Mouse (Mus musculus): Measurements from ENCODE around the gene Exoc6b. TPM values are rescaled to one million over a fixed set of nuclear protein-coding genes. Genes with fewer than 3 reads are reported as not detected.
"Not testable (repeated sequence)": the region's sequence is repeated elsewhere in the genome, so short reads cannot be mapped to it uniquely, and the experiment has no call there.

The Exoc6b gene
- polyA plus RNA-seq, 1 experiment from 2014 or later: 2.0 TPM

DNA sequence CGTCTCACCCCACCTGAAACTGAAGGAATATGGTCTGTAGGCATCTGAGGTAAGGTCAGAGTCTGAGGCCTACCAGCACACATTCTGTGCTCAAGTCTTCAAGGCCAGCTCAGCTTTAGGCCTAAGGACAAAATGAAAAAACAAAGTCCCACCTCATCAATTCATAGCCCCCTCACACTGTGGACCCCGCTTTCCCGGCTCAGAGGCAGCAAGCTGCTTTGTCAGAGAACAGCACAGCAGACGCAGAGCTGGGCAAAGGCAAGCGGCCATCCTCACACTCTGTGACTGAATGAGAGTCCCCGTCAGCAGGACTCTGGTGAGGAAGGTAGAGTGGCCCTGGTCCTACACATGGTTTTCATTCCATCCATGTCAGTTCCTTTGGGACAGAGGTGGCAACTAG is 450.1 kb downstream of the Exoc6b start:
- 90% methylated on average over 6 of the region's 6 CpGs for WGBS (ENCODE audit: insufficient replicate concordance)
- TF ChIP-seq EP300 (IDR thresholded peaks at IDR 0.05; ENCODE audit: low read depth): no peak
- no peak for TF ChIP-seq CTCF (IDR thresholded peaks at IDR 0.05; ENCODE audit: low read depth)
- DNase-seq (no peak), ATAC-seq (no peak)
- Histone ChIP-seq H3K4me1 (ENCODE audit: insufficient read depth) (no peaks in the 10 kb centered on the region), H3K4me2 (ENCODE audit: low read depth, low read length) (no peak overlapping the region), H3K27ac (ENCODE audit: low read depth) (no peak overlapping the region), H3K9me3 (ENCODE audit: low read length) (no peaks in the 10 kb centered on the region), H3K9ac (replicated peaks) (no peak overlapping the region), H3K27me3 (ENCODE audit: insufficient read depth, low read length) (no peaks in the 10 kb centered on the region), H3K4me3 (ENCODE audit: low read depth, low read length) (no peak overlapping the region), H3K36me3 (replicated peaks; ENCODE audit: insufficient read depth, low read length) (peaks cover 2% of the 10 kb centered on the region; the same call in 1 of the 2 replicates)

- Histone ChIP-seq H3K4me3 (ENCODE audit: low read depth, low read length) (no peak overlapping the region), H3K9me3 (ENCODE audit: low read length) (no peaks in the 10 kb centered on the region), H3K36me3 (replicated peaks; ENCODE audit: insufficient read depth, low read length) (peaks cover 2% of the 10 kb centered on the region; the same call in 1 of the 2 replicates), H3K4me1 (ENCODE audit: insufficient read depth) (no peaks in the 10 kb centered on the region), H3K9ac (replicated peaks) (no peak overlapping the region), H3K27me3 (ENCODE audit: insufficient read depth, low read length) (no peaks in the 10 kb centered on the region), H3K4me2 (ENCODE audit: low read depth, low read length) (no peak overlapping the region), H3K27ac (ENCODE audit: low read depth) (no peak overlapping the region)
- no peak for DNase-seq
- WGBS (ENCODE audit: insufficient replicate concordance): 74% methylated on average over 1 of the region's 1 CpGs
- no peak for ATAC-seq
- no peak for TF ChIP-seq CTCF (IDR thresholded peaks at IDR 0.05; ENCODE audit: low read depth)
- TF ChIP-seq EP300 (IDR thresholded peaks at IDR 0.05; ENCODE audit: low read depth): no peak
Observed at GRCm38 (mm10) chr6:84617051-84617450, 452.3 kb downstream of the Exoc6b start.

- H3K36me3 ChIP-seq (replicated peaks; ENCODE audit: insufficient read depth, low read length): peaks cover 2% of the 10 kb centered on the region; the same call in 1 of the 2 replicates
- no peak overlapping the region for H3K9ac ChIP-seq (replicated peaks)
- H3K4me3 ChIP-seq (ENCODE audit: low read depth, low read length): no peak overlapping the region
- DNase-seq (no peak), ATAC-seq (no peak)
- no peaks in the 10 kb centered on the region for H3K27me3 ChIP-seq (ENCODE audit: insufficient read depth, low read length)
- no peak overlapping the region for H3K4me2 ChIP-seq (ENCODE audit: low read depth, low read length)
- TF ChIP-seq EP300 (IDR thresholded peaks at IDR 0.05; ENCODE audit: low read depth) (no peak), CTCF (IDR thresholded peaks at IDR 0.05; ENCODE audit: low read depth) (no peak)
- no peaks in the 10 kb centered on the region for H3K4me1 ChIP-seq (ENCODE audit: insufficient read depth)
- 60% methylated on average over 1 of the region's 1 CpGs for WGBS (ENCODE audit: insufficient replicate concordance)
- H3K27ac ChIP-seq (ENCODE audit: low read depth): no peak overlapping the region
- no peaks in the 10 kb centered on the region for H3K9me3 ChIP-seq (ENCODE audit: low read length)
Observed at GRCm38 (mm10) chr6:84616586-84616985, 452.7 kb downstream of the Exoc6b start.

DNA sequence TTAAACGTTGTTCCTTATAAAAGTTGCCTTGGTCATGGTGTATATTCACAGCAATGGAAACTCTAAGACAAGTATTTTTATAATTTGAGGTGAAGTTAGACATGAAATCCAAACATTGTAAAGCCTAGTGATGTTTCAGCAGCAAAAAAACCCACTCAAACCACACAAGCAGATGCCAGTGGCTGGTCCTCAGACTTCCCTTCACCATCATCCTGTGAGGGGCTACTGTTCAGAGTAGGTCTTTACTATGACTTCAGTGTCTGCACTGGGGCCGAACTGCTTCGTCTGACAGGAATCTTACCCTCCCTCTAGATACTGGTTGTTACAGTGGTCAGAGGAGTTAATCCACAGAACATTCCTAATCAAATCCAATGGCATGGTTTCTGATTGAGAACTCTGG is 455.8 kb downstream of the Exoc6b start:
- H3K9ac ChIP-seq (replicated peaks): no peak overlapping the region
- no peak overlapping the region for H3K4me2 ChIP-seq (ENCODE audit: low read depth, low read length)
- H3K36me3 ChIP-seq (replicated peaks; ENCODE audit: insufficient read depth, low read length): no peaks in the 10 kb centered on the region
- no peak for TF ChIP-seq EP300 (IDR thresholded peaks at IDR 0.05; ENCODE audit: low read depth)
- TF ChIP-seq CTCF (IDR thresholded peaks at IDR 0.05; ENCODE audit: low read depth): no peak
- ATAC-seq (no peak), DNase-seq (no peak)
- H3K9me3 ChIP-seq (ENCODE audit: low read length): no peaks in the 10 kb centered on the region
- no peaks in the 10 kb centered on the region for H3K4me1 ChIP-seq (ENCODE audit: insufficient read depth)
- H3K27ac ChIP-seq (ENCODE audit: low read depth): no peak overlapping the region
- WGBS (ENCODE audit: insufficient replicate concordance): 74% methylated on average over 3 of the region's 3 CpGs
- H3K27me3 ChIP-seq (ENCODE audit: insufficient read depth, low read length): no peaks in the 10 kb centered on the region
- H3K4me3 ChIP-seq (ENCODE audit: low read depth, low read length): no peak overlapping the region

DNA sequence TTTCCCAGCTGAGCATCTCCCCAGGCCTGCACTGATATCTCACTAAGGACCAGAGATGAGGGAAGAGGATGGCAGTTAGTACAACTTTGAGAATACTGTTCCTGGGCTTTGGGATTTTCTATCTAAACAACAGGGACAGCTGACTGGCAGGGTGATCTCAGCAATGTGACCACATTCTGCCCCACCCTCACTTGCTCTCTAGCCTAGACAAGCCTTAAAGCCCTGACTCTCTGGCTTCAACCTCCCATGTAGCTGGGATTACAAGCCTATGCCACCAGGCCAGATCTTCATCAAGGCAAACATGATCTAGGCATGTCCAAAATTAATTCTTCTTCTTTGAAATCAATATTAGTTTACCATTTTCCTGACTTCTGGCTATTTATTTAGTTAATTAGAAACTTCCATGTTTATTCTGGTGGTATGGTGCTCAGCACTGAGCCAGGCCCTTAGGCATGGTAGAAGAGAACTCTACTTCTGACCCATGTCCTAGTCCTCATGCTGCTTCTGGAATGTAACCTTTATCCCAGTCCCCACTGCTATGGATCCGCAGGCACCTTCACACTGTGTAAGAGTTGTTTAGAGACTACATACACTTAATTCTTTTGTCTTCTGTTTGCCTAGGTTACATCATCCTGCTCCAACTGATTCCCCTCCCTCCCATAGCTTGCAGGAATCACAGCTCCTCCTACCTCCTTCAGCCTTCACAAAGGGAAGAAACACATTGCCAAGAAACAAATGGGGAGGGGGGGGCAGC is 468.0 kb downstream of the Exoc6b start:
- ATAC-seq (peak; percentile 53; the same call in 1 of the 2 replicates), DNase-seq (peak; percentile 10)
- WGBS (ENCODE audit: insufficient replicate concordance): 48% methylated on average over 1 of the region's 1 CpGs
- Histone ChIP-seq H3K9ac (replicated peaks) (no peak overlapping the region), H3K27me3 (ENCODE audit: insufficient read depth, low read length) (no peaks in the 10 kb centered on the region), H3K4me1 (ENCODE audit: insufficient read depth) (no peaks in the 10 kb centered on the region), H3K4me2 (ENCODE audit: low read depth, low read length) (no peak overlapping the region), H3K36me3 (replicated peaks; ENCODE audit: insufficient read depth, low read length) (no peaks in the 10 kb centered on the region), H3K27ac (ENCODE audit: low read depth) (no peak overlapping the region), H3K4me3 (ENCODE audit: low read depth, low read length) (no peak overlapping the region), H3K9me3 (ENCODE audit: low read length) (no peaks in the 10 kb centered on the region)
- TF ChIP-seq EP300 (IDR thresholded peaks at IDR 0.05; ENCODE audit: low read depth) (no peak), CTCF (IDR thresholded peaks at IDR 0.05; ENCODE audit: low read depth) (no peak)

DNA sequence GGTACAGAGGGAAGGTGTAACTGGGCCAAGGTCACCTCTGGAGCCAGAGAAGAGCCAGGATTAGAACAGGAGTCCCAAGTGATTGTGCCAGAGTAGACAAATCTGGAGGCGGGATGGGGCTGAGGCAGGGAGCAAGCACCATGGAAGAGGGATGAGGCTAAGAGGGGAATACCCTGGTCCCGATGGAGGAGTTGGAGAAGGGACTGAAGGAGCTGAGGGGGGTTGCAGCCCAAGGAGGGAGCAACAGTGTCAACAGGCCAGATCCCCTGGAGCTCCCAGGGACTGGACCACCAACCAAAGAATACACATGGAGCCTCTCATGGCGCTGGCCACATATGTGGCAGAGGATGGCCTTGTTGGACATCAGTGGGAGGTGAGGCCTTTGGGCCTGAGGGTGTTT is 470.0 kb downstream of the Exoc6b start:
- not testable (repeated sequence) for H3K9me3 ChIP-seq (ENCODE audit: low read length); H3K9ac ChIP-seq (replicated peaks); H3K4me1 ChIP-seq (ENCODE audit: insufficient read depth); H3K27me3 ChIP-seq (ENCODE audit: insufficient read depth, low read length); H3K36me3 ChIP-seq (replicated peaks; ENCODE audit: insufficient read depth, low read length); H3K4me2 ChIP-seq (ENCODE audit: low read depth, low read length); H3K27ac ChIP-seq (ENCODE audit: low read depth); H3K4me3 ChIP-seq (ENCODE audit: low read depth, low read length); ATAC-seq
- DNase-seq: peak; percentile 10
- WGBS (ENCODE audit: insufficient replicate concordance): 67% methylated on average over 3 of the region's 3 CpGs
